Mouse (Mus musculus): ENCODE measurements around the gene Ifitm6.
A peak's percentile ranks its signal among the peaks of the same experiment; 100 is the strongest.

Ifitm6 gene

GRCm38 (mm10) chr7:140971479-140972171 lies 46.1 kb downstream of the Ifitm6 start:
- no peak for DNase-seq (ENCODE audit: low read depth, low spot score)

GRCm38 (mm10) chr7:140970931-140971330 lies 46.8 kb downstream of the Ifitm6 start:
- DNase-seq (ENCODE audit: low read depth, low spot score), result no peak

- DNase-seq (ENCODE audit: low read depth, low spot score), result peak; percentile 56
These were observed 49.0 kb downstream of the Ifitm6 start for GRCm38 (mm10) chr7:140968710-140969109.

- peak; percentile 92 for DNase-seq (ENCODE audit: low read depth, low spot score)
These were observed 49.7 kb downstream of the Ifitm6 start for GRCm38 (mm10) chr7:140967862-140968591.

- no peak for DNase-seq (ENCODE audit: low read depth, low spot score)
These were observed 50.8 kb downstream of the Ifitm6 start, which contains the start of gene Ifitm1 for GRCm38 (mm10) chr7:140966921-140967320. TSS of gene Ifitm1 (plus strand) at chr7:140967221.
